Mouse (Mus musculus): ENCODE measurements around the gene Ano1.
A peak's percentile ranks its signal among the peaks of the same experiment; 100 is the strongest.

GRCm38 (mm10) chr7:144582284-144582980 lies 169.3 kb downstream of the Ano1 start, which contains the start of gene Fadd:
- TF ChIP-seq JUND (IDR thresholded peaks at IDR 0.05; ENCODE audit: low read depth, low read length), result peak; percentile 95; the same call in 1 of the 2 replicates
- TF ChIP-seq NRF1 (IDR thresholded peaks at IDR 0.05; ENCODE audit: insufficient read depth, low read depth, low read length, poor library complexity, severe bottlenecking), result peak; percentile 93
- peak in 1 of 2 experiments; percentile 84; a peak in 3 of 4 replicates for TF ChIP-seq POLR2A (IDR thresholded peaks at IDR 0.05; ENCODE audit: control insufficient read depth in 1 of 2, insufficient read depth in 1 of 2, low read depth in 1 of 2, low read length in 2 of 2, poor library complexity in 1 of 2)
- TF ChIP-seq CTCF (IDR thresholded peaks at IDR 0.05 in 2 of 3, conservative IDR thresholded peaks at IDR 0.05 in 1 of 3; ENCODE audit: control insufficient read depth in 1 of 3, insufficient read depth in 1 of 3, low read depth in 2 of 3, low read length in 3 of 3, poor library complexity in 1 of 3, severe bottlenecking in 1 of 3), result no peak
- TF ChIP-seq ZKSCAN1 (IDR thresholded peaks at IDR 0.05; ENCODE audit: low read depth, low read length), result no peak
- TF ChIP-seq EP300 (IDR thresholded peaks at IDR 0.05; ENCODE audit: low read depth in 1 of 2, low read length in 2 of 2), result no peak
- TF ChIP-seq SIN3A (IDR thresholded peaks at IDR 0.05; ENCODE audit: low read length), result peak; percentile 97
- TF ChIP-seq GATA1 (IDR thresholded peaks at IDR 0.05; ENCODE audit: low read depth, low read length), result no peak
- TF ChIP-seq MYC (IDR thresholded peaks at IDR 0.05; ENCODE audit: low read depth, low read length), result no peak; the same call in 1 of the 2 replicates
- TF ChIP-seq CHD2 (IDR thresholded peaks at IDR 0.05; ENCODE audit: low read length), result peak; percentile 98
